Mouse (Mus musculus): ENCODE measurements around the gene Ank2.
A peak's percentile ranks its signal among the peaks of the same experiment; 100 is the strongest.

Ank2 gene

DNA sequence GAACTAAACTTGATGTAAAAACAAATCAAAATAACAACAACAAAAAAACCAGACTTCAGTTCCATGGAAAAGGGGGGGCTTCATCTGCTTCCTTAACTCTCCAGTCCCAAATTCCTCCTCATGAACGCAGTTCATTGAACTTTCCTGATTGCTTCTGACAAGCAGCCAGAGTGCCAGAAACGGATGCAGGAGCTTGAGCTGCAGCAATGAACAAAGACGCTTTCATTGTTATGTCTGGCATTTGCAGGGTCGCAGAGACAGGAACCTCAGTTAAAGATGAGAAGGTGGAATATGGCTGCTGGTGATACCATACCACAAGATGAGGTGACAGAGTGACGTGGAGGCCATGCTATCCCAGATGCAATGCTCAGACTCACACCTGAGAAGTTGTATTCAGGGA, 248.2 kb downstream of the Ank2 start:
- no peak for DNase-seq (ENCODE audit: inconsistent age in 2 of 2, low spot score in 1 of 2)

GRCm38 (mm10) chr3:127248611-127249010, 250.5 kb downstream of the Ank2 start:
- no peak for DNase-seq (ENCODE audit: inconsistent age in 2 of 2, low spot score in 1 of 2)

- DNase-seq (ENCODE audit: inconsistent age in 2 of 2, low spot score in 1 of 2) = no peak
Observed at GRCm38 (mm10) chr3:127246989-127247708, 252.0 kb downstream of the Ank2 start.

DNA sequence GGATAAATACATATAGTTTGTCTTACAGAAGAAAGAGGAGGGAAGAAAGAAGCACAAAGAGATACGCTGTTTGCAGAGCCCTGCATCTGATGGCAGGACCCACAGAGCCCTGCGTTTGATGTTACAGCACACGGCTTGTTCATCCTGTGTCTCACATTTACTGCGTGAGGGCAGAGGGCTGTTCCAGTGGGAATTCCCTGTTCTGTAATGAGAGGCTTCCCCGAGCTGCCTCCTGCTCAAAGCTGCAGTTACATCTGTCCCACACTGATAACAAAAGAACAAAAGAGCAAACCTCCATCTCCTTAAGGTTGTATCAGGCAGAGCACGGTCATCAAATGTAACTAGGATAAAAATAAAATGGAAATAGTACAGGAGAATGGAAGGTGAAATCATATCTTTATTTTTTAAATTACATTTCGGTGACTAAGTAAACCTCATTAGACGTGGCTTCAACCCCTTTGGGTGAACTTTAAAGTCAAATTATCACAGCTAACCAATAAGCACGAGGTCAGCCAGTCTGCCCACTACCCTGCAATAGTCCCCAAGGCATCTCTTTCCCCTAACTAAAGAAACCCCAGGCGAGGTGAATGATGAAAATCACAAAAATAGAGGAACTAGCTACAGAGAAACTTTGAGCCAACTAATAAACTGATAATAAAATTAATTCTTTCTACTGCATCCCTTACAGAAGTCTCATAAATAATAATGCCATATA, 255.1 kb downstream of the Ank2 start:
- no peak for DNase-seq (ENCODE audit: inconsistent age in 2 of 2, low spot score in 1 of 2)

GRCm38 (mm10) chr3:127242234-127242810, 256.8 kb downstream of the Ank2 start:
- no peak for DNase-seq (ENCODE audit: inconsistent age in 2 of 2, low spot score in 1 of 2)

DNA sequence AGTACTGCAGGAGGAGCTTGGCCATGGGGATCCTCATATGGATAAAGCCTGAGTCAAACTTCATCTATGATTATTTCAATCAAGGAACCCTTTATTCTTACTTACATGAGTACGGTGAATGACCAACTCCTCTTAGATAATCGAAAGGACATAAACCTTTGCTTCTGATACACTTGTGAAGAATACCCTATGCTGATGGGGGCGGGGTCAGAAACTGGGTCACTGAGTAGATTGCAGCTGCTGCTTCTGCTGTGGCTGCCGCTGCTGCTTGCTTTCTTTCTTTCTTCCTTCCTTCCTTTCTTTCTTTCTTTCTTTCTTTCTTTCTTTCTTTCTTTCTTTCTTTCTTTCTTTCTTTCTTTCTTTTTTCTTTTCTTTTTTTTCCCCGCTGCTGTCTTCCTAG, 263.9 kb downstream of the Ank2 start:
- no peak for DNase-seq (ENCODE audit: inconsistent age in 2 of 2, low spot score in 1 of 2)

DNA sequence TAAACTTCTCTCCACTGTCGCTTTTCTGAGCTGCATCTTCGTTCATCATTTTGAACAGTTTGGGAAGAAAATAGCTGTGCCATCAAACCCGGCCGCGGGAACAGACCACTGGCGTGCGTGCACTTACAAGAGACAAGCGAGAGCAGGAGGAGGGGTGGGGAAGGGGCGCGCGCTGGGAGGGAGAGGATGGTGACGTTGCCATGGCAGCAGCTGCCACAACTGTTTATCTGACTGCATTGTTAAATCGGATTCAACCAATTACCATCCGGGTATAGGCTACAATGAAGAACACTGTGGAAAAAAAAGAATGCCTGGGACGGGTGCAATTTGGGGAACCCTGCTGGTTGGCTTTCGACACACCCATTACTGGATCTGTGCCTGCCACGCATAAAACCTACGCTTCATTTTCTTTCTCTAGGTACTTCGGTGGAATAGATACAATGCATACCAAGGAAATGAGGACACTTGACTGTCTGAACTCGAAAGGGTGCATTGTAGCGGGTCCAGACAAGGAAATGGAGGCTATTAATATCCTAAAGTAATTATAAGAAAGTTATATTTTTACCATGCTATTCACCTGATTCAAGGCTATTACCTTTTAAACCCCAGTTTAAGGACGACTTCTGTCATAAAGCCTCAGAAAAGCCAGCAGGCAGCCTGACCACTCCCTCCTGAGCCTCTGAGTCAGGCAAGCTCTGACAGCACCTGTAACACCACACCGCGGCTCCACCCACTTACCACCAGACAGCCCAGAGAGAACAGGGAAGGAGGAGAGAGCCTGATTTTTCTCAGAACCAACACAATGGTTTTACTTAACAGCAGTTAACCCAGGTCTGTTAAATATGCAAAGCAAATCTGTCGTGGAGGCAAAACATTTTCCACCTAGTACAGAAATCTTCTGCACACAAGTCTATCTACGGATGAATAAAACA, 273.1 kb downstream of the Ank2 start:
- peak; percentile 27 to 63 for DNase-seq (ENCODE audit: inconsistent age in 2 of 2, low spot score in 1 of 2)

DNA sequence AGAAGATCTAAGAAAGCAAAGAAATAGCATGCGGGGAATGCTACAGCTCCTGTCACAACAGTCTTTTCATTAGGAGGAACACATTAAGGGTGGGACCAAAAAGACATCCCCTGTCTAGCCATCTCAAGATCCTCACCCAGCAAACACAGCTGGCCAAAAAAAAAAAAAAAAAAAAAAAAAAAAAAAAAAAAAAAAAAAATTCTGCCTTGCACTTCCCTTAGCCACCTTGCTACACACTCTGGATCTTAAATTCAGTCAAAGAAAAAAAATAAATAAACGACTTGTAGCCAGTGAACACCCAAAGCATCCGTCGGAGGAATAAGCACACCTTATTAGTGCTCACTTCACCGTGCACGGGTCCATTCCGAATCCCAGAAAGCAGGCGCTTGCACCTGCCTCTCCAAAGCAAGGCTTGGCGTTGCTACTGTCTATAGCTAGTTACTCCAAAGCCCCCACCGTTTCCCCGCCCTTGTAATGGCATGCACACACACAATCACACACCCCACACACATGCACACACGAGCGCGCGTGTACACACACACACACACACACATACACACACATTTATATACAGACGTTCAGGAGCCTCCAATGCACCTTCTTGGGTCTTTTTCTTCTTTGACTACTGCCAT, 273.9 kb downstream of the Ank2 start:
- DNase-seq (ENCODE audit: inconsistent age in 2 of 2, low spot score in 1 of 2) = no peak

DNA sequence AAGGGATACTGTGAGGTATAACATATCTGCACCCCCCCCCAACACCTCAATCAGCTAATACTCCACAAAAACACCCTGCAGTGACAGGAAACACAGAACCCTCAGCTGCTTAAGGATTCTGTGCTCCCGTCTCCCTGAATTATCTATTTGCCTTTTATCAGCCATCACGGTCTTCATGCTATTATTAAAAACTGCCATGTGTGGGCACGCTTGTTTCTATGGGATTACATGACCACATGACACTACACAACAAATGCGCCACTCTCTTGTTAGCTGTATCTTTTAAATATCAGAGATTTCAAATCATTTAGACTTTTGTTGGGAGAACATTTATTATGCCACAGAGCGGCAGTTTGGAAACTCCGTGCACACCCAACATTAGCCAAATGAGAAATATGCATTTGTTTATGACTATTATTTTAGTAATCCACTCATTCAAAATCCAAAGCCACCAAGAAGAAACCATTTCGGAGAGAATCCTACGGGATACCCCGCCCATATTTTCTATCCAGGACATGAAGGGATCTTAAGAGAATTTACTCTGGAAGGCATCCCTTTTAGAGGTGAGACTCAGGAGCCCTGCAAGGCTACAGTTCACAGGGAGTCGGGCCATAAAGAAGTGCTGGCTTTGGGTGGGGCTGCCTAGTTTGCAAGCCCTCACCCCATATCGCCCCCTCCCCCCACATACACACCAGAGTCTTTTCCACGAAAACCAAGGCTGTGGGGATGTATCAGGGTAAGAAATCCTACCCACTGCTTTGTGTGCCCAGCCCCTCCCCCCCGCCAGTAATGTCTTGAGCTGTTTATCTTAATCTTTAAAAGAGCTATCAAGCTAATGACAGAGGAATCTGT, 274.6 kb downstream of the Ank2 start:
- DNase-seq (ENCODE audit: inconsistent age in 2 of 2, low spot score in 1 of 2) = no peak

GRCm38 (mm10) chr3:127222086-127222485, 277.1 kb downstream of the Ank2 start:
- no peak for DNase-seq (ENCODE audit: inconsistent age in 2 of 2, low spot score in 1 of 2)

- peak in 1 of 2 experiments; percentile 49 for DNase-seq (ENCODE audit: inconsistent age in 2 of 2, low spot score in 1 of 2)
Observed at GRCm38 (mm10) chr3:127220859-127221258, 278.3 kb downstream of the Ank2 start.

GRCm38 (mm10) chr3:127213534-127213933, 285.6 kb downstream of the Ank2 start:
- DNase-seq (ENCODE audit: inconsistent age in 2 of 2, low spot score in 1 of 2) = no peak

- no peak for DNase-seq (ENCODE audit: inconsistent age in 2 of 2, low spot score in 1 of 2)
Observed at GRCm38 (mm10) chr3:127211119-127211518, 288.0 kb downstream of the Ank2 start.

- DNase-seq (ENCODE audit: inconsistent age in 2 of 2, low spot score in 1 of 2) = no peak
Observed at GRCm38 (mm10) chr3:127210552-127210951, 288.6 kb downstream of the Ank2 start.

- no peak for DNase-seq (ENCODE audit: inconsistent age in 2 of 2, low spot score in 1 of 2)
Observed at GRCm38 (mm10) chr3:127208871-127209270, 290.3 kb downstream of the Ank2 start.

- no peak for DNase-seq (ENCODE audit: inconsistent age in 2 of 2, low spot score in 1 of 2)
Observed at GRCm38 (mm10) chr3:127205883-127206434, 293.2 kb downstream of the Ank2 start.

GRCm38 (mm10) chr3:127202484-127203115, 296.6 kb downstream of the Ank2 start:
- DNase-seq (ENCODE audit: inconsistent age in 2 of 2, low spot score in 1 of 2) = no peak

- no peak for DNase-seq (ENCODE audit: inconsistent age in 2 of 2, low spot score in 1 of 2)
Observed at GRCm38 (mm10) chr3:127200789-127201188, 298.4 kb downstream of the Ank2 start.

DNA sequence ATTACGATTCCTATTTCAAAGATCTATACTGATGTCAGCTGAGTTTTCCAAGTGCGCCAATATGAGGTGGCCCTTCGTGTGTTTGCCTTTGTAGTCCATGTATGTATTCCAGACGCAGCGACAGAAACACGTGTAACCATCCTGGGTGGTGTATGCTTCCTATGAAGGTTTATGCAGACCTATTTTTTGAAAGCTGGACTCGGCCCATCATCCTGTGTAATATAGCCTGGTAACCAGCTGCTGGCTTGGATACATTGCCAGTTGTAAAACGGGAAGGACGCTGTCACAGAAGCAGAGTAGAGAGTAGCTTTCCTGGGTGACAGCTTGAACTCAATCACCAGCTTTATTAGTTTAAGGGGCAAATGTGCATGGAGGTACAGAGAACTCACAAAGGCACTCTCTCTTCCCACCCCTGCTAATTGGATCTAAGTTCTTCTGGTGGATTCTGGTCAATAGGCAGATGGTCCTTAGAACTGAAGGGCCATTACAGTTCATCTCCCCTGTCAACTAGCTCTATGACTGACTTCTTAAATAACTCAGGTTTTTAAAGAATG, 300.0 kb downstream of the Ank2 start:
- DNase-seq (ENCODE audit: inconsistent age in 2 of 2, low spot score in 1 of 2) = no peak
